Mouse (Mus musculus): ENCODE data around the gene Lrrc56. TPM values are rescaled to one million over a fixed set of nuclear protein-coding genes. Genes with fewer than 3 reads are reported as not detected.
"Not testable (repeated sequence)": the region's sequence is repeated elsewhere in the genome, so short reads cannot be mapped to it uniquely, and the experiment has no call there.

The Lrrc56 gene
- polyA plus RNA-seq, 1 experiment from 2014 or later, result 6.7 TPM

DNA sequence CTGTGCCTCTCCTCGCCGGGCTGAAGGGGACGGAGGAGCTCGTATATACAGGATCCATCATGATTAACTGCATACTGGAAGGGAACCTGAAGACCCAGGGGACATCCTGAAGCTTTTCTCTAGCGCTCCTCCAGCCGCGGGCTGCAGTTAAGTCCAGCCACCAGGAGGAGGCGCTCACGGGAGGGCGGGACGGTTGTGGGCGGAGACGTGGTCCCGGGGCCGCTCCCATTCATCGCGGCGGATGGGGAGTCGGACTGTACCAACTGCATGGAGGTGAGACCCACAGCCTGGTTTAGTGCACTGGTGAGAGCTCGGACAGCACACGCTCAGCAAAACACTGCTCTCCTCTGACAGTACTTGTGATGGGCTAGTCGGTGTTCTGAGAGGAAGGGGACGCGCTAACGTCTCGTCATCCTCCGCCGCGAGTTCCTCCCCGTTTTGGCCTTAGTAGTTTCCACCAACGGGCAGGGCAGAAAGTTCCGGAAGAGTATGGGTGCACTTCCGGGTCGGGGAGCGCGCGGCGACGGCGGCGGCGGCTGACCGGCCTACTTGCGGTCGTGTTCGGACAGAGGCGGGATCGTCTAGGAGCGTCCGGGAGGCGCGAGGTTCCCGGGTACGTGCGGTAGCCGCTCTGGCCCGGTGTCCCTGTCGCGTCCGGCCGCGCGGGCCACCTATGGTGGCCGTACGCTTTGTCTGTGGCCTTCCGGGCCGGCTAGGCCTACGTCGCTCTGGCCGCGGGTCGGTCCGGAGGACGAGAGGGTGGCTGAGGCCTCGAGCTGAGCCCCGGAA lies 34.5 kb downstream of the Lrrc56 start, which contains the start of gene Phrf1:
TSS of gene Phrf1 (plus strand) at position 506 of the 789 bp plus-strand sequence.
- no peaks in the 10 kb centered on the region for H3K9me3 ChIP-seq (replicated peaks; ENCODE audit: control insufficient read depth, low read length)
- WGBS, result under 1% methylated on average over 75 of the region's 76 CpGs
- peak within 1 kb of the TSS; percentile 100 for H3K4me3 ChIP-seq (ENCODE audit: low read depth, low read length)
- peaks cover 32% of the 10 kb centered on the region for H3K36me3 ChIP-seq (ENCODE audit: control insufficient read depth, insufficient read depth, low read length)
- peak within 1 kb of the TSS; percentile 97 for H3K9ac ChIP-seq (ENCODE audit: low read length)
- peaks cover 11% of the 10 kb centered on the region for H3K4me1 ChIP-seq (ENCODE audit: control insufficient read depth, insufficient read depth, low read length)
- DNase-seq (ENCODE audit: low spot score) (peak; percentile 91), ATAC-seq (peak; percentile 95)
- H3K27ac ChIP-seq (ENCODE audit: low read depth, low read length), result peak within 1 kb of the TSS; percentile 93
- peak within 1 kb of the TSS; percentile 82 for H3K4me2 ChIP-seq (ENCODE audit: low read length)
- no peaks in the 10 kb centered on the region for H3K27me3 ChIP-seq (replicated peaks; ENCODE audit: control insufficient read depth, insufficient read depth, low read length)

DNA sequence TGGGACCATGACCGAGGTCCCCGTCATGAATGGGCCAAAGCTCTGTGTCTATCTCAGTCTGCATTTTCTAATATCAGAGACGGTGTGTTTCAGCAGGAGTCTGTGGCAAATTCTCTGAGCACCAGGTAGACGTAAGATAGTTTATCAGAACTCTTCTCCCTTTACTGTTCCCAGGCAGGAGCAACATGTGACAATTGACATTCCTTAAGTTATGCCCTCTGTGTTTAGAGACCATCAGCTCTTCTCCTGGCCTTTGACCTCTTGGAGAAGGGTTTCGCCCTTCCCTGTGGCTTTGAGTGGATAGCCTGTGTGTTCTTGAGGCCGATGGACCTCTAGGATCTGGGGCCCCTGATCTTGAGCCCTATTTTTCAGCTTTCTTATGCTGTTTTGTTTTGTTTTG lies 35.7 kb downstream of the Lrrc56 start:
- Histone ChIP-seq H3K27ac (ENCODE audit: low read depth, low read length) (no peak overlapping the region), H3K27me3 (replicated peaks; ENCODE audit: control insufficient read depth, insufficient read depth, low read length) (no peaks in the 10 kb centered on the region), H3K9ac (ENCODE audit: low read length) (peak overlapping the region; percentile 97), H3K4me1 (ENCODE audit: control insufficient read depth, insufficient read depth, low read length) (peaks cover 11% of the 10 kb centered on the region), H3K4me2 (ENCODE audit: low read length) (peak overlapping the region; percentile 82), H3K9me3 (replicated peaks; ENCODE audit: control insufficient read depth, low read length) (no peaks in the 10 kb centered on the region), H3K4me3 (ENCODE audit: low read depth, low read length) (peak overlapping the region; percentile 100), H3K36me3 (ENCODE audit: control insufficient read depth, insufficient read depth, low read length) (peaks cover 45% of the 10 kb centered on the region)
- no peak for ATAC-seq
- WGBS, result 75% methylated on average over 6 of the region's 6 CpGs
- DNase-seq (ENCODE audit: low spot score), result no peak

DNA sequence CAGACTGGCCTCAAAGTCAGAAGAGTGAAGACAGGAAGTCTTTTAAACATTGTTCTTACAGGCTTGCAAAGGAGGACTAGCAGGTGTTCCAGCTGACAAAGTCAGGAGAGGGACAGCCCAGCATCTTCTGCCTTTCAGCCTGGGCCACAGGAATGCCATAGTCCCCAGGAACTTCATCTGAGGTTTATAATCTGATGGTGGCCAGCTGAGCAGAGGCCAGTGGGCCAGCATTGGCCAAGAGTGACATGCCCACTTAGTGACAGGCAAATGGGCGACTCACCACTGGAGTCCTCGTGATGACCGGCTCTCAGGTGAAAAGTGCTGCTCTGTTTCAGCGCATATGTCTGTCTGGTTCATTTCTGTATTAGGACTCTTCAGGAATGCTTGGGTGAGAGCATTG lies 36.6 kb downstream of the Lrrc56 start:
- Histone ChIP-seq H3K9ac (ENCODE audit: low read length) (no peak overlapping the region), H3K27me3 (replicated peaks; ENCODE audit: control insufficient read depth, insufficient read depth, low read length) (no peaks in the 10 kb centered on the region), H3K4me3 (ENCODE audit: low read depth, low read length) (no peak overlapping the region), H3K27ac (ENCODE audit: low read depth, low read length) (no peak overlapping the region), H3K9me3 (replicated peaks; ENCODE audit: control insufficient read depth, low read length) (no peaks in the 10 kb centered on the region), H3K4me1 (ENCODE audit: control insufficient read depth, insufficient read depth, low read length) (peaks cover 11% of the 10 kb centered on the region), H3K4me2 (ENCODE audit: low read length) (no peak overlapping the region; the same call in 1 of the 2 replicates), H3K36me3 (ENCODE audit: control insufficient read depth, insufficient read depth, low read length) (peaks cover 53% of the 10 kb centered on the region)
- DNase-seq (ENCODE audit: low spot score), result no peak
- ATAC-seq, result no peak
- WGBS, result 88% methylated on average over 4 of the region's 4 CpGs

DNA sequence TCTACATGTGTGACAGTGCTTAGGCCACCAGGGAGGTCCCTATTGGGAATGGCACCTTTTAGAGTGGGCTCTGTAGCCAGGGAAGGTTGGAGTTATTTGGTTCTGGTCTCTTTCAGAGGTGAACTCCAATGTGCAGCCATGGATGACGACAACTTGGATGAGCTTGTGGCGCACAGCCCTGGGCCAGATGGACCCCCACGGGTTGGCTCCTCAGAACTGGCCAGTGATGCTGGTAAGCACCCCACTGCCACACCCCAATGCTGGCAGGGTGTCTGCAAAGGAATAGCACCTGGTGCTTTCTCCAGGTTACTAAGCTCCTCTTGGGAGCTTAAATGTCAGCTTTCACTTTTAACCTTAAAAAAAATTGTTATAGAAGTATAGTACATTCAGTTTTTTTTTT lies 37.2 kb downstream of the Lrrc56 start:
- Histone ChIP-seq H3K27ac (ENCODE audit: low read depth, low read length) (no peak overlapping the region), H3K36me3 (ENCODE audit: control insufficient read depth, insufficient read depth, low read length) (peaks cover 59% of the 10 kb centered on the region), H3K9ac (ENCODE audit: low read length) (no peak overlapping the region), H3K4me3 (ENCODE audit: low read depth, low read length) (no peak overlapping the region), H3K4me2 (ENCODE audit: low read length) (no peak overlapping the region), H3K4me1 (ENCODE audit: control insufficient read depth, insufficient read depth, low read length) (peaks cover 11% of the 10 kb centered on the region), H3K27me3 (replicated peaks; ENCODE audit: control insufficient read depth, insufficient read depth, low read length) (no peaks in the 10 kb centered on the region), H3K9me3 (replicated peaks; ENCODE audit: control insufficient read depth, low read length) (no peaks in the 10 kb centered on the region)
- ATAC-seq, result no peak
- WGBS, result 95% methylated on average over 3 of the region's 3 CpGs
- no peak for DNase-seq (ENCODE audit: low spot score)

DNA sequence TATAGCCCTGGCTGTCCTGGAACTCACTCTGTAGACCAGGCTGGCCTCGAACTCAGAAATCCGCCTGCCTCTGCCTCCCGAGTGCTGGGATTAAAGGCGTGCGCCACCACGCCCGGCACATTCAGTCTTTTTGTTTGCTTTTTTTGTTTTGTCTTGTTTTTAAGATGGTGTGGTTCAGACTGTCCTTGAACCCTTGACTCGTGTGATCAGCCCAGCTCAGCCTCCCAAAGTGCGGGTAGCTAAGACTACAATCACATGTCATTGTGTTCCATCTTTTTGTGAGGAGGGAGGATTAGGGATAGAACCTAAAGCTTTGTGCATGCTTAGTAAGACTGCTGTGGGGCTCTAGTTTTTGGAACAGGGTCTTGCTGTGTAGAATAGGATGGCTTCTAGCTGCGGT lies 37.6 kb downstream of the Lrrc56 start:
- 96% methylated on average over 9 of the region's 10 CpGs for WGBS
- peaks cover 62% of the 10 kb centered on the region for H3K36me3 ChIP-seq (ENCODE audit: control insufficient read depth, insufficient read depth, low read length)

DNA sequence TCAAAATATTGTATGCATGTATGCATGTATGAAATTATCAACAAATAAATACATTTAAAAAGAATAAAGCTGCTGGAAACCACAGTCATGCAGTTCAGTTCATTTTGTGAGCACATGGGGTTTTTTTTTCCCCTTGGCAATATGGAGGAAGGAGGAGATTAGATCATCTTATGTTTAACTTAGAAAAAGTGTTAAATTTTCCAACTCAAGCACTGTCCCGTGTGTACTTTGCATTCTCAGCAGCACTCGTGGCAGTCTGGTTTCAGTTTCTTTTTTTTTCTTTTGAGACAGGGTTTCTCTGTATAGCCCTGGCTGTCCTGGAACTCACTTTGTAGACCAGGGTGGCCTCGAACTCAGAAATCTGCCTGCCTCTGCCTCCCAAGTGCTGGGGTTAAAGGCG lies 56.5 kb downstream of the Lrrc56 start:
- H3K4me1 ChIP-seq (ENCODE audit: control insufficient read depth, insufficient read depth, low read length); H3K9ac ChIP-seq (ENCODE audit: low read length); H3K4me2 ChIP-seq (ENCODE audit: low read length); H3K27me3 ChIP-seq (replicated peaks; ENCODE audit: control insufficient read depth, insufficient read depth, low read length); H3K9me3 ChIP-seq (replicated peaks; ENCODE audit: control insufficient read depth, low read length); DNase-seq (ENCODE audit: low spot score); ATAC-seq; H3K27ac ChIP-seq (ENCODE audit: low read depth, low read length); H3K4me3 ChIP-seq (ENCODE audit: low read depth, low read length): not testable (repeated sequence)
- 89% methylated on average over 4 of the region's 4 CpGs for WGBS
- peaks cover 96% of the 10 kb centered on the region for H3K36me3 ChIP-seq (ENCODE audit: control insufficient read depth, insufficient read depth, low read length)

More for the DNA sequence above, 37.6 kb downstream of the Lrrc56 start:
- DNase-seq (ENCODE audit: low spot score) (no peak), ATAC-seq (no peak)
- H3K27me3 ChIP-seq (replicated peaks; ENCODE audit: control insufficient read depth, insufficient read depth, low read length), result no peaks in the 10 kb centered on the region
- H3K4me2 ChIP-seq (ENCODE audit: low read length), result no peak overlapping the region
- no peaks in the 10 kb centered on the region for H3K9me3 ChIP-seq (replicated peaks; ENCODE audit: control insufficient read depth, low read length)
- no peak overlapping the region for H3K27ac ChIP-seq (ENCODE audit: low read depth, low read length)
- no peak overlapping the region for H3K4me3 ChIP-seq (ENCODE audit: low read depth, low read length)
- no peak overlapping the region for H3K9ac ChIP-seq (ENCODE audit: low read length)
- peaks cover 11% of the 10 kb centered on the region for H3K4me1 ChIP-seq (ENCODE audit: control insufficient read depth, insufficient read depth, low read length)

DNA sequence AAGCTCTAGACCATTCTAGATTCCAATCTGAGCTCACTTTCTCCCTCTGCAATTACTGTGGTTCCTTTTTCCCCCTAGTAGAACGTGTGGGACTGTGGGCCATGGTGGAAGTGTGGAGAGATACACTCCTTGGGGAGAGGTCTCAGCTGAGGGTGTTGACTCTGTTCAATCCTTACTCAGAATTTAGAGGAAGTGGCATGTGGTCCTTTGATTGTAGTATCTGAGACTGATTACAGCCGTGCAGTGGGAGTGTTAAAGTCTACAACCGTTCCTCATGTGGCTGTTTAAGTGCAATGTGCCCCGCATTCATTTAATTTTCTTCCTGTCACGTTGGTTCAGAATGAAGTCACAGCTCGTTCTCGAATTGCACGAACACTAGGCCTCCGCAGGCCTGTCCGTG lies 62.2 kb downstream of the Lrrc56 start:
- H3K9me3 ChIP-seq (replicated peaks; ENCODE audit: control insufficient read depth, low read length), result no peaks in the 10 kb centered on the region
- H3K9ac ChIP-seq (ENCODE audit: low read length), result no peak overlapping the region
- H3K27ac ChIP-seq (ENCODE audit: low read depth, low read length), result no peak overlapping the region
- no peak for DNase-seq (ENCODE audit: low spot score)
- 95% methylated on average over 10 of the region's 10 CpGs for WGBS
- no peak overlapping the region for H3K4me2 ChIP-seq (ENCODE audit: low read length)
- no peak overlapping the region for H3K4me3 ChIP-seq (ENCODE audit: low read depth, low read length)
- peaks cover 93% of the 10 kb centered on the region for H3K36me3 ChIP-seq (ENCODE audit: control insufficient read depth, insufficient read depth, low read length)
- ATAC-seq, result no peak
- H3K27me3 ChIP-seq (replicated peaks; ENCODE audit: control insufficient read depth, insufficient read depth, low read length), result no peaks in the 10 kb centered on the region
- H3K4me1 ChIP-seq (ENCODE audit: control insufficient read depth, insufficient read depth, low read length), result no peaks in the 10 kb centered on the region

MicroRNA genes within 50 kb of the gene (microRNA counts, 519-probe panel; counts per million panel counts)
- 4,086 counts per million, percentile 46 among the panel's probes with 10 or more counts for microRNA mmu-miR-210

Small RNAs within 50 kb of the gene (microRNA-seq; reads per million reads assigned to microRNA genes)
- gene Mir210, result 220 reads per million, percentile 67 among the genes with 10 or more reads in this experiment

Other genes starting within 250 kb of the Lrrc56 start
- gene Ifitm5, start 243.9 kb upstream of the Lrrc56 start, polyA plus RNA-seq (2014; fragmentation: Nextera tagmentation; extraction: Ambion mirVana), result not detected in 2 replicates
- gene Gm45717, start 238.2 kb upstream of the Lrrc56 start, polyA plus RNA-seq (2014; fragmentation: Nextera tagmentation; extraction: Ambion mirVana), result not detected in 2 replicates
- 163 and 235 TPM in 2 replicates for gene Ifitm2, start 238.2 kb upstream of the Lrrc56 start, polyA plus RNA-seq (2014; fragmentation: Nextera tagmentation; extraction: Ambion mirVana)
- 11.0 and 12.2 TPM in 2 replicates for gene Ifitm1, start 226.9 kb upstream of the Lrrc56 start, polyA plus RNA-seq (2014; fragmentation: Nextera tagmentation; extraction: Ambion mirVana)
- gene Ifitm3, start 183.4 kb upstream of the Lrrc56 start, polyA plus RNA-seq (2014; fragmentation: Nextera tagmentation; extraction: Ambion mirVana), result 24.7 and 29.7 TPM in 2 replicates
- gene Ifitm6, start 176.2 kb upstream of the Lrrc56 start, polyA plus RNA-seq (2014; fragmentation: Nextera tagmentation; extraction: Ambion mirVana), result 0.27 and 0.37 TPM in 2 replicates
- gene Gm17387, start 165.0 kb upstream of the Lrrc56 start, polyA plus RNA-seq (2014; fragmentation: Nextera tagmentation; extraction: Ambion mirVana), result not detected in 2 replicates
- 29.1 and 29.5 TPM in 2 replicates for gene B4galnt4, start 133.1 kb upstream of the Lrrc56 start, polyA plus RNA-seq (2014; fragmentation: Nextera tagmentation; extraction: Ambion mirVana)
- not detected in 2 replicates for gene Pkp3, start 115.9 kb upstream of the Lrrc56 start, polyA plus RNA-seq (2014; fragmentation: Nextera tagmentation; extraction: Ambion mirVana)
- gene Sigirr, start 93.6 kb upstream of the Lrrc56 start, polyA plus RNA-seq (2014; fragmentation: Nextera tagmentation; extraction: Ambion mirVana), result 2.4 and 2.5 TPM in 2 replicates
- 0.10 TPM in 1 of 2 replicates, not detected in the other for gene Ano9, start 76.4 kb upstream of the Lrrc56 start, polyA plus RNA-seq (2014; fragmentation: Nextera tagmentation; extraction: Ambion mirVana)
- gene Ptdss2, start 71.8 kb upstream of the Lrrc56 start, polyA plus RNA-seq (2014; fragmentation: Nextera tagmentation; extraction: Ambion mirVana), result 81.2 and 82.1 TPM in 2 replicates
- gene Rnh1, start 21.3 kb upstream of the Lrrc56 start, polyA plus RNA-seq (2014; fragmentation: Nextera tagmentation; extraction: Ambion mirVana), result 54.7 and 56.7 TPM in 2 replicates
- 70.2 and 96.3 TPM in 2 replicates for gene Hras, start 152 bp upstream of the Lrrc56 start, polyA plus RNA-seq (2014; fragmentation: Nextera tagmentation; extraction: Ambion mirVana)
- 0.94 and 0.95 TPM in 2 replicates for gene Lmntd2, start 19.9 kb downstream of the Lrrc56 start, polyA plus RNA-seq (2014; fragmentation: Nextera tagmentation; extraction: Ambion mirVana)
- gene Rassf7, start 21.7 kb downstream of the Lrrc56 start, polyA plus RNA-seq (2014; fragmentation: Nextera tagmentation; extraction: Ambion mirVana), result 23.7 and 23.8 TPM in 2 replicates
- 64.2 and 78.8 TPM in 2 replicates for gene Phrf1, start 34.6 kb downstream of the Lrrc56 start, polyA plus RNA-seq (2014; fragmentation: Nextera tagmentation; extraction: Ambion mirVana)
- 0.97 and 1.0 TPM in 2 replicates for gene Irf7, start 72.3 kb downstream of the Lrrc56 start, polyA plus RNA-seq (2014; fragmentation: Nextera tagmentation; extraction: Ambion mirVana)
- not detected in 2 replicates for gene Cdhr5, start 82.6 kb downstream of the Lrrc56 start, polyA plus RNA-seq (2014; fragmentation: Nextera tagmentation; extraction: Ambion mirVana)
- 1.5 and 2.6 TPM in 2 replicates for gene Sct, start 85.0 kb downstream of the Lrrc56 start, polyA plus RNA-seq (2014; fragmentation: Nextera tagmentation; extraction: Ambion mirVana)
- 0.37 and 0.68 TPM in 2 replicates for gene Drd4, start 97.8 kb downstream of the Lrrc56 start, polyA plus RNA-seq (2014; fragmentation: Nextera tagmentation; extraction: Ambion mirVana)
- gene Deaf1, start 133.5 kb downstream of the Lrrc56 start, polyA plus RNA-seq (2014; fragmentation: Nextera tagmentation; extraction: Ambion mirVana), result 118 and 143 TPM in 2 replicates
- gene Tmem80, start 133.6 kb downstream of the Lrrc56 start, polyA plus RNA-seq (2014; fragmentation: Nextera tagmentation; extraction: Ambion mirVana), result 39.1 and 41.0 TPM in 2 replicates
- gene Eps8l2, start 144.7 kb downstream of the Lrrc56 start, polyA plus RNA-seq (2014; fragmentation: Nextera tagmentation; extraction: Ambion mirVana), result 0.25 and 0.67 TPM in 2 replicates
- gene Taldo1, start 198.0 kb downstream of the Lrrc56 start, polyA plus RNA-seq (2014; fragmentation: Nextera tagmentation; extraction: Ambion mirVana), result 418 and 419 TPM in 2 replicates
- gene Gatd1, start 220.0 kb downstream of the Lrrc56 start, polyA plus RNA-seq (2014; fragmentation: Nextera tagmentation; extraction: Ambion mirVana), result 41.7 and 43.4 TPM in 2 replicates
- gene Cend1, start 235.3 kb downstream of the Lrrc56 start, polyA plus RNA-seq (2014; fragmentation: Nextera tagmentation; extraction: Ambion mirVana), result 21.3 and 25.1 TPM in 2 replicates
- 56.0 and 81.6 TPM in 2 replicates for gene Slc25a22, start 243.7 kb downstream of the Lrrc56 start, polyA plus RNA-seq (2014; fragmentation: Nextera tagmentation; extraction: Ambion mirVana)
- 5.4 and 5.6 TPM in 2 replicates for gene Pidd1, start 249.9 kb downstream of the Lrrc56 start, polyA plus RNA-seq (2014; fragmentation: Nextera tagmentation; extraction: Ambion mirVana)